Mouse (Mus musculus) hindbrain, embryonic 11.5 days (tissue): ENCODE results near the gene Gm36028. TPM values are rescaled to one million over a fixed set of nuclear protein-coding genes. Genes with fewer than 3 reads are reported as not detected.

Experiments used
- ATAC-seq: fragments of 200-750 bp; cut with Nextera tagmentation; 2 replicates; pipeline ENCODE4 v1.8.0; 2017; ENCODE audit warnings: mild to moderate bottlenecking, moderate TSS enrichment, moderate library complexity; ENCODE audit not compliant: low FRiP score
- DNase-seq: peaks from one replicate; pipeline ENCODE4 v3.0.0-alpha.2; 2015; ENCODE audit warnings: low spot score
- H3K27ac ChIP-seq: fragments of 300-500 bp; sonication (generic); 2 replicates; pipeline ENCODE4 v1.5.1; 2014; ENCODE audit warnings: mild to moderate bottlenecking, low read depth, low read length
- H3K27me3 ChIP-seq: fragments of 300-500 bp; sonication (generic); 2 replicates; pipeline ENCODE4 v1.6.1; 2014; ENCODE audit warnings: mild to moderate bottlenecking, low read length, moderate library complexity, mixed read lengths; ENCODE audit not compliant: control insufficient read depth, insufficient read depth
- H3K36me3 ChIP-seq: fragments of 300-500 bp; sonication (generic); 2 replicates; pipeline ENCODE4 v1.6.1; 2014; ENCODE audit warnings: mild to moderate bottlenecking, low read length, moderate library complexity, mixed read lengths; ENCODE audit not compliant: control insufficient read depth, insufficient read depth
- H3K4me1 ChIP-seq: fragments of 300-500 bp; sonication (generic); replicated peaks from 2 replicates; pipeline ENCODE4 v1.6.1; 2014; ENCODE audit warnings: low read length, mixed read lengths; ENCODE audit not compliant: control insufficient read depth, insufficient read depth
- H3K4me2 ChIP-seq: fragments of 300-500 bp; sonication (generic); replicated peaks from 2 replicates; pipeline ENCODE4 v1.6.1; 2014; ENCODE audit warnings: mild to moderate bottlenecking, low read depth, low read length
- H3K4me3 ChIP-seq: fragments of 300-500 bp; sonication (generic); 2 replicates; pipeline ENCODE4 v1.5.1; 2014; ENCODE audit warnings: low read depth, low read length
- H3K9ac ChIP-seq: fragments of 300-500 bp; sonication (generic); 2 replicates; pipeline ENCODE4 v1.6.1; 2014; ENCODE audit warnings: low read depth, low read length
- H3K9me3 ChIP-seq: fragments of 300-500 bp; sonication (generic); 2 replicates; pipeline ENCODE4 v1.6.1; 2016; ENCODE audit warnings: low read length; ENCODE audit not compliant: control insufficient read depth
- WGBS: fragments of 180-500 bp; shearing (Covaris S2); extraction: QIAGEN DNeasy Blood & Tissue Kit; methylation state at CpG from one replicate; pipeline ENCODE4 v1.1.7; 2014; 5-methylcytosine and 5-hydroxymethylcytosine counted together
- polyA plus RNA-seq: library from polyadenylated mRNA; unstranded; fragments of >200 nt; fragmentation: Nextera tagmentation; extraction: Ambion mirVana; gene quantifications from 2 replicates; pipeline ENCODE4 v1.2.1, GENCODE M21; 2014

The Gm36028 gene
- polyA plus RNA-seq, 1 experiment from 2014 or later: 0.26 TPM

DNA sequence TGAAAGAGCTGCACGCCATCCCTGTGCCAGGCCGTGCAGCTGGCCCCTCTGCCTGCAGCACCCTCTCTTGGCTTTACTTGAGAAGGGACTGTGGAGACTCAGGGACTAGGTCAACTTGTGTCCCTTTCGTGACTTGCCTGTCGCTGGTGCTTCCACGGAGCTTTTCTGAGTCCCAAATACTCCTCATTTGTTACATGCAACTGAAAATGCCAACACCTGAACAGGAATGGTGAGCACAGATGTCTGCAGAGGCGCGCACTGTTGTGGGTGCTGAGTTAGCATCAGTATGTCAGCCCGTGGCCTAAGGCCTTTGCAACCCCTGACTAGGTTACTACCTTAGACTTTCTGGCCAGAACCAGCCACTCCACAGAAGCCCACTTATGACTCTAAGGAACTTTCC, 49.1 kb downstream of the Gm36028 start:
- H3K4me3 ChIP-seq: no peak overlapping the region
- ATAC-seq (no peak), DNase-seq (no peak)
- no peaks in the 10 kb centered on the region for H3K9me3 ChIP-seq
- no peaks in the 10 kb centered on the region for H3K36me3 ChIP-seq
- H3K27me3 ChIP-seq: no peaks in the 10 kb centered on the region
- H3K9ac ChIP-seq: no peak overlapping the region
- WGBS: 93% methylated on average over 8 of the region's 8 CpGs
- H3K4me1 ChIP-seq: peaks cover 2% of the 10 kb centered on the region; the same call in 1 of the 2 replicates
- no peak overlapping the region for H3K27ac ChIP-seq
- no peak overlapping the region for H3K4me2 ChIP-seq

DNA sequence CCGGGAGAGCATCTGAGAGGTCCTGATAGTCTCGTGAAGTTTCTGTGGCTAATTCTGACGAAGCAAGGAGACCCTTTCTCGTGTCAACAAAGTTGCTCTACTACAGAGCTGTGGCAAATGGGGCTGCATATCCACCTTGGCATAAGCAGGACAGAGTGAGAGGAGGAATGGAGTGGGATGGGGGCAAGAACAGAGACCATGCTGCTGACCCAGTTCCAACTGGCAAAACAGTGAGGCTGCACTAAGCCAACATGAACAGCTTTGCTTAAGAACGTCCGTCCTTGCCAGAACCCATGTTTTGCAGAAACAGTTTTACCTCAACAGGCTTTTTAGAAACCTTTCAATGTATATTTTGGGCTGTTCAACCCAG, 51.3 kb downstream of the Gm36028 start:
- no peaks in the 10 kb centered on the region for H3K27me3 ChIP-seq
- WGBS: 80% methylated on average over 6 of the region's 6 CpGs
- H3K9ac ChIP-seq: no peak overlapping the region
- DNase-seq: no peak
- no peak overlapping the region for H3K4me3 ChIP-seq
- no peak for ATAC-seq
- H3K36me3 ChIP-seq: no peaks in the 10 kb centered on the region
- peak overlapping the region; percentile 54; the same call in 1 of the 2 replicates for H3K27ac ChIP-seq
- H3K4me2 ChIP-seq: no peak overlapping the region
- H3K4me1 ChIP-seq: peaks cover 2% of the 10 kb centered on the region; the same call in 1 of the 2 replicates
- no peaks in the 10 kb centered on the region for H3K9me3 ChIP-seq

- Histone ChIP-seq H3K27ac (peak overlapping the region; percentile 54), H3K4me3 (no peak overlapping the region), H3K9me3 (no peaks in the 10 kb centered on the region), H3K4me2 (no peak overlapping the region), H3K27me3 (no peaks in the 10 kb centered on the region), H3K9ac (no peak overlapping the region), H3K36me3 (0 out of 2 replicates have a peak, but pooled peaks cover 2% of the 10 kb centered on the region), H3K4me1 (peaks cover 2% of the 10 kb centered on the region; the same call in 1 of the 2 replicates)
- DNase-seq (peak; percentile 41), ATAC-seq (no peak)
- WGBS: 40% methylated on average over 10 of the region's 10 CpGs
Observed at GRCm38 (mm10) chr16:37808866-37809622, 51.9 kb downstream of the Gm36028 start.

GRCm38 (mm10) chr16:37807269-37807668, 53.7 kb downstream of the Gm36028 start:
- Histone ChIP-seq H3K4me1 (peaks cover 2% of the 10 kb centered on the region; the same call in 1 of the 2 replicates), H3K36me3 (0 out of 2 replicates have a peak, but pooled peaks cover 2% of the 10 kb centered on the region), H3K9ac (no peak overlapping the region), H3K4me3 (no peak overlapping the region), H3K9me3 (no peaks in the 10 kb centered on the region), H3K4me2 (no peak overlapping the region), H3K27me3 (no peaks in the 10 kb centered on the region), H3K27ac (no peak overlapping the region)
- DNase-seq: no peak
- ATAC-seq: no peak
- 75% methylated on average over 8 of the region's 8 CpGs for WGBS

GRCm38 (mm10) chr16:37805746-37806495, 55.0 kb downstream of the Gm36028 start:
- Histone ChIP-seq H3K27ac (no peak overlapping the region), H3K4me2 (no peak overlapping the region), H3K9me3 (no peaks in the 10 kb centered on the region), H3K4me1 (peaks cover 2% of the 10 kb centered on the region; the same call in 1 of the 2 replicates), H3K9ac (no peak overlapping the region), H3K36me3 (0 out of 2 replicates have a peak, but pooled peaks cover 2% of the 10 kb centered on the region), H3K4me3 (no peak overlapping the region), H3K27me3 (no peaks in the 10 kb centered on the region)
- ATAC-seq (no peak), DNase-seq (no peak)
- 86% methylated on average over 3 of the region's 3 CpGs for WGBS

GRCm38 (mm10) chr16:37803387-37803950, 57.5 kb downstream of the Gm36028 start:
- ATAC-seq (no peak), DNase-seq (no peak)
- H3K9ac ChIP-seq: no peak overlapping the region
- H3K4me3 ChIP-seq: no peak overlapping the region
- no peaks in the 10 kb centered on the region for H3K4me1 ChIP-seq
- WGBS: 94% methylated on average over 9 of the region's 9 CpGs
- 0 out of 2 replicates have a peak, but pooled peaks cover 2% of the 10 kb centered on the region for H3K36me3 ChIP-seq
- no peak overlapping the region for H3K27ac ChIP-seq
- no peaks in the 10 kb centered on the region for H3K9me3 ChIP-seq
- no peak overlapping the region for H3K4me2 ChIP-seq
- no peaks in the 10 kb centered on the region for H3K27me3 ChIP-seq

GRCm38 (mm10) chr16:37802686-37803295, 58.2 kb downstream of the Gm36028 start:
- no peak for DNase-seq
- no peak for ATAC-seq
- Histone ChIP-seq H3K4me2 (no peak overlapping the region), H3K4me3 (no peak overlapping the region), H3K9ac (no peak overlapping the region), H3K27me3 (no peaks in the 10 kb centered on the region), H3K36me3 (0 out of 2 replicates have a peak, but pooled peaks cover 2% of the 10 kb centered on the region), H3K9me3 (no peaks in the 10 kb centered on the region), H3K27ac (no peak overlapping the region), H3K4me1 (no peaks in the 10 kb centered on the region)
- 61% methylated on average over 4 of the region's 4 CpGs for WGBS

GRCm38 (mm10) chr16:37801097-37801496, 59.8 kb downstream of the Gm36028 start:
- Histone ChIP-seq H3K36me3 (0 out of 2 replicates have a peak, but pooled peaks cover 2% of the 10 kb centered on the region), H3K4me3 (no peak overlapping the region), H3K27ac (no peak overlapping the region), H3K9me3 (no peaks in the 10 kb centered on the region), H3K27me3 (no peaks in the 10 kb centered on the region), H3K9ac (no peak overlapping the region), H3K4me2 (no peak overlapping the region), H3K4me1 (no peaks in the 10 kb centered on the region)
- DNase-seq (no peak), ATAC-seq (no peak)
- 92% methylated on average over 2 of the region's 2 CpGs for WGBS
